Mouse (Mus musculus) hindbrain, embryonic 14.5 days (tissue): ENCODE results near the gene Snrnp27. TPM values are rescaled to one million over a fixed set of nuclear protein-coding genes. Genes with fewer than 3 reads are reported as not detected.
A peak's percentile ranks its signal among the peaks of the same experiment; 100 is the strongest.

ENCODE experiments used
- ATAC-seq: fragments of 200-750 bp; cut with Nextera tagmentation; 2 replicates; pipeline ENCODE4 v1.8.0; 2017; ENCODE audit warnings: moderate number of reproducible peaks, mild to moderate bottlenecking, moderate TSS enrichment, moderate library complexity; ENCODE audit not compliant: low FRiP score
- DNase-seq: peaks from one replicate; pipeline ENCODE4 v3.0.0-alpha.2; 2015; ENCODE audit warnings: low spot score
- H3K27ac ChIP-seq: fragments of 300-500 bp; sonication (generic); 2 replicates; pipeline ENCODE4 v1.5.1; 2014; ENCODE audit warnings: mild to moderate bottlenecking, moderate library complexity
- H3K27me3 ChIP-seq: fragments of 300-500 bp; sonication (generic); 2 replicates; pipeline ENCODE4 v1.6.1; 2014; ENCODE audit warnings: mild to moderate bottlenecking, low read length, mixed read lengths; ENCODE audit not compliant: control insufficient read depth, insufficient read depth
- H3K36me3 ChIP-seq: fragments of 300-500 bp; sonication (generic); replicated peaks from 2 replicates; pipeline ENCODE4 v1.6.1; 2014; ENCODE audit not compliant: control insufficient read depth, insufficient read depth
- H3K4me1 ChIP-seq: fragments of 300-500 bp; sonication (generic); replicated peaks from 2 replicates; pipeline ENCODE4 v1.6.1; 2014; ENCODE audit warnings: antibody characterized with exemption, low read length, mixed read lengths; ENCODE audit not compliant: control insufficient read depth, insufficient read depth
- H3K4me2 ChIP-seq: fragments of 300-500 bp; sonication (generic); replicated peaks from 2 replicates; pipeline ENCODE4 v1.6.1; 2014; ENCODE audit warnings: mild to moderate bottlenecking, moderate library complexity
- H3K4me3 ChIP-seq: fragments of 300-500 bp; sonication (generic); replicated peaks from 2 replicates; pipeline ENCODE4 v1.5.1; 2014; ENCODE audit warnings: mild to moderate bottlenecking, low read length
- H3K9ac ChIP-seq: fragments of 300-500 bp; sonication (generic); 2 replicates; pipeline ENCODE4 v1.6.1; 2014
- H3K9me3 ChIP-seq: fragments of 300-500 bp; sonication (generic); 2 replicates; pipeline ENCODE4 v1.6.1; 2016; ENCODE audit warnings: low read length; ENCODE audit not compliant: control insufficient read depth
- WGBS: fragments of 180-500 bp; shearing (Covaris S2); extraction: QIAGEN DNeasy Blood & Tissue Kit; methylation state at CpG from one replicate; pipeline ENCODE4 v1.1.7; 2014; 5-methylcytosine and 5-hydroxymethylcytosine counted together
- polyA plus RNA-seq: library from polyadenylated mRNA; unstranded; fragments of >200 nt; fragmentation: Nextera tagmentation; extraction: Ambion mirVana; gene quantifications from 2 replicates; pipeline ENCODE4 v1.2.1, GENCODE M21; 2014

Gene Snrnp27
- polyA plus RNA-seq: 95.1 and 99.1 TPM in 2 replicates

GRCm38 (mm10) chr6:86683872-86684654 is at the start of gene Snrnp27:
Gene Snrnp27 (minus strand): TSS chr6:86684522.
- Histone ChIP-seq H3K4me3 (peak within 1 kb of the TSS; percentile 61), H3K4me1 (peaks cover 9% of the 10 kb centered on the region; the same call in 1 of the 2 replicates), H3K36me3 (peaks cover 51% of the 10 kb centered on the region), H3K9ac (peak within 1 kb of the TSS; percentile 76), H3K27me3 (no peaks in the 10 kb centered on the region), H3K9me3 (no peaks in the 10 kb centered on the region), H3K4me2 (peak within 1 kb of the TSS; percentile 73), H3K27ac (no peak within 1 kb of the TSS)
- DNase-seq: peak; percentile 94
- peak; percentile 88 for ATAC-seq
- WGBS: 3% methylated on average over 36 of the region's 36 CpGs

DNA sequence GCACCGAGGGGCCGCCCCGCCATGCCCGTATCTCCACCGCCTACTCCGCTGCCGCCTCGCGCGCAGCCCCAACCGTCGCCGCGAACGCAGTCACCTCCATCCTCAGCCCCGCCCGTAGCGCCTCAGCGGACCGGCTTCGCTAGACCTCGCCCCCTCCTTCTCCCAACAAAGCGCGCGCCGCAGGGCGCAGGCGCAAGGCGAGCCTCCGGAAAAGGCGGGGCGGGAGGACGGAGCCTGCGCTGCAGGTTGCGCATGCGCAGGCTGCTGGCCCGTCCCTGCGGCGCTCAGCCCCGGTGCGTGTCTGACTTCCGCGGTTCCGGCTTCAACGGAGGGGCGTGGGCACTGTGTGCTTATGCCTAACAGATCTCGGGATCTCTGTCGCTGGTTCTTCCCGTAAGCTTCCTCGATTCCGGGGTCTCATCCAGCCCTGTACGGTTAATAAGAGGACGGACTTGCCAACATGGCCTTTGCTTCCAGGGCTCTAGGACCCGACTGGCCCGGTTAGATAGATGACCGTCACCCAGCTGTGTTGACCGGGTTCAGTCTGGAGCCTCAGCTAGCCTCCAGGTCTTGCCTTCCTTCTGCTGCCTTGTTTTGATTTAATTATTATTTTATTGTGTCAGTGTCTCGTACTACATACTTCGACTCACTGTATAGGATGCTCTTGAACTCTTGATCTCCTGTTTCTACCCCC is 49.0 kb upstream of the Snrnp27 start, which contains the start of gene Gmcl1:
TSS of gene Gmcl1 (minus strand) at position 201 of the 694 bp plus-strand sequence.
- peak; percentile 99 for DNase-seq
- H3K4me1 ChIP-seq: peaks cover 13% of the 10 kb centered on the region

DNA sequence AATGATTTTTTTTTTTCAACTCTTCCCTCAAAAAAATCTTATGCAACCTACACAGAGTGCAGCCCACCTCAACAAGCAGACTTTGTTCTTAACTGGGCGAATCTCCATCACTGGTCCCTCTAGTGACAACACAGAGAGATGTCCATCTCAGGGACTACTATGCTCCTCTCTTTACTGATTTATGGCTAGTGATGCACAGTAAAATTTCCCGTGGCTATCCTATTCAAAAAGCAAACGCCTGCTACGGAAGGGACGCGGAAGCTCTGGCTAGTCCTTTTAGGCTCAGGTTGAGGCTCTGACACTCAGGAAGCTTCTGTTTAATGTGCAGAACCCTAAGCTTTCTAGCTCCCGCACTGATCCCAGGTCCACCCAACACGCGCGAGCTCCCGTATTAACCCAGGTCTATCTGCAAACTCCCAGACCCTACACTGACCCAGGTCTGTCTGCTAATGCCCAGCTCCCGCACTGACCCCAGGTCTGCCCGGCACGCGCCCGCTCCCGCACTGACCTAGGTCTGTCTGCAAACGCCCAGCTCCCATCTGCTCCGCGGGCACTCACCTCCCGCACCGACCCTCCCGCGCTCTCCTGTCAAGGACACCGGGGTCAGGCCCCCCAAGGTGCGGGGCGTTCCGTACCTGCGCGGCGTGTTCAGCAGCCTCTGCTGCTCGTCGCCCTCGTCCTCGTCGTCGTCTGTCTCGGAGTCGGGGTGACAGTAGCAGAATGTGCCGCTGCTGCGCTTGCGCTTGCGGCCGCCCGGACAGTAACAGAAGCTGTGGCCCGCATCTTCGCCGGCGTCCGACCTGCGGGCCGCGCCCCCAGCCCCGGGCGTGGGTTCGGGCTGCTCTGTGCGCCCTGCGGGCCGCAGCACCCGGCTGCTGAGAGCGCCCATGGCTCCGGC is 48.2 kb upstream of the Snrnp27 start:
- Histone ChIP-seq H3K4me2 (peak overlapping the region; percentile 78), H3K27me3 (no peaks in the 10 kb centered on the region), H3K9me3 (no peaks in the 10 kb centered on the region), H3K36me3 (peaks cover 2% of the 10 kb centered on the region; the same call in 1 of the 2 replicates), H3K9ac (peak overlapping the region; percentile 82), H3K27ac (peak overlapping the region; percentile 92), H3K4me1 (peaks cover 13% of the 10 kb centered on the region), H3K4me3 (peak overlapping the region; percentile 88)
- peak; percentile 40 for DNase-seq
- under 1% methylated on average over 54 of the region's 62 CpGs for WGBS
- no peak; the same call in 1 of the 2 replicates for ATAC-seq

More for the DNA sequence above, 49.0 kb upstream of the Snrnp27 start, which contains the start of gene Gmcl1:
- Histone ChIP-seq H3K4me2 (peak within 1 kb of the TSS; percentile 78), H3K9me3 (no peaks in the 10 kb centered on the region), H3K27ac (peak within 1 kb of the TSS; percentile 92), H3K9ac (peak within 1 kb of the TSS; percentile 82), H3K4me3 (peak within 1 kb of the TSS; percentile 88), H3K36me3 (no peaks in the 10 kb centered on the region), H3K27me3 (no peaks in the 10 kb centered on the region)
- WGBS: under 1% methylated on average over 59 of the region's 59 CpGs
- ATAC-seq: peak; percentile 95

- WGBS: 88% methylated on average over 5 of the region's 5 CpGs
- H3K4me2 ChIP-seq: no peak overlapping the region
- H3K9ac ChIP-seq: no peak overlapping the region
- no peak for DNase-seq
- H3K27ac ChIP-seq: no peak overlapping the region
- H3K36me3 ChIP-seq: peaks cover 26% of the 10 kb centered on the region
- no peak for ATAC-seq
- H3K27me3 ChIP-seq: no peaks in the 10 kb centered on the region
- no peak overlapping the region for H3K4me3 ChIP-seq
- no peaks in the 10 kb centered on the region for H3K9me3 ChIP-seq
- peaks cover 9% of the 10 kb centered on the region for H3K4me1 ChIP-seq
These were observed 44.4 kb upstream of the Snrnp27 start for GRCm38 (mm10) chr6:86728711-86729110.

- Histone ChIP-seq H3K9ac (no peak overlapping the region), H3K27ac (no peak overlapping the region), H3K4me2 (no peak overlapping the region), H3K9me3 (no peaks in the 10 kb centered on the region), H3K4me3 (no peak overlapping the region), H3K27me3 (no peaks in the 10 kb centered on the region), H3K4me1 (no peaks in the 10 kb centered on the region), H3K36me3 (peaks cover 63% of the 10 kb centered on the region)
- WGBS: 79% methylated on average over 3 of the region's 3 CpGs
- ATAC-seq (no peak), DNase-seq (no peak)
These were observed 37.7 kb upstream of the Snrnp27 start for GRCm38 (mm10) chr6:86721977-86722376.

GRCm38 (mm10) chr6:86708072-86708774 is 23.9 kb upstream of the Snrnp27 start:
- H3K9me3 ChIP-seq: no peaks in the 10 kb centered on the region
- no peak overlapping the region for H3K9ac ChIP-seq
- no peak overlapping the region for H3K4me3 ChIP-seq
- ATAC-seq (no peak), DNase-seq (no peak)
- H3K27me3 ChIP-seq: no peaks in the 10 kb centered on the region
- H3K4me2 ChIP-seq: no peak overlapping the region
- H3K27ac ChIP-seq: no peak overlapping the region
- no peaks in the 10 kb centered on the region for H3K4me1 ChIP-seq
- 90% methylated on average over 4 of the region's 4 CpGs for WGBS
- peaks cover 95% of the 10 kb centered on the region for H3K36me3 ChIP-seq

GRCm38 (mm10) chr6:86702577-86702976 is 18.3 kb upstream of the Snrnp27 start:
- Histone ChIP-seq H3K27me3 (no peaks in the 10 kb centered on the region), H3K9me3 (no peaks in the 10 kb centered on the region), H3K27ac (no peak overlapping the region), H3K9ac (no peak overlapping the region), H3K4me3 (no peak overlapping the region), H3K4me1 (no peaks in the 10 kb centered on the region), H3K4me2 (no peak overlapping the region), H3K36me3 (peaks cover 98% of the 10 kb centered on the region)
- WGBS: 92% methylated on average over 9 of the region's 9 CpGs
- no peak for ATAC-seq
- no peak for DNase-seq

DNA sequence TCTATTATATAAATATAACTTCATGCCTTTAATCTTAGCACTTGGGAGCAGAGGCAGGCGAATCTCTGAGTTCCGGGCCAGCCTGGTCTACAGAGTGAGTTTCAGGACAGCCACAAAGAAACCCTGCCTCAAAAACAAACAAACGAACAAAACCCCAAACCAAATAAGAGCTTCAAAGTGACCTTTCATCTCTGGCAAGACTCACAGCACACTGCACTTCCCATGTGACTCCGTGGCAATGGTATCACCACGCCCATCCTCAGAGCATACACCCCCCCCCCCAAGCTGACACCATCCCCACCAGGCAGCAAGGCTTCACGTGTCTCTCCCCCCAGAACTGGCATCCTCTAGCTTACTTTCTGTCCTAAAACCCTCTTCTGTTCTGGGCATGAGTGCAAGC is 13.6 kb upstream of the Snrnp27 start:
- Histone ChIP-seq H3K9ac (no peak overlapping the region), H3K27ac (no peak overlapping the region), H3K4me2 (no peak overlapping the region), H3K9me3 (no peaks in the 10 kb centered on the region), H3K36me3 (peaks cover 97% of the 10 kb centered on the region), H3K4me1 (no peaks in the 10 kb centered on the region), H3K4me3 (no peak overlapping the region), H3K27me3 (no peaks in the 10 kb centered on the region)
- ATAC-seq: no peak
- 85% methylated on average over 6 of the region's 6 CpGs for WGBS
- DNase-seq: no peak
